ENCODE assay signal across 15 mouse cellular contexts in the genomic region with DNA sequence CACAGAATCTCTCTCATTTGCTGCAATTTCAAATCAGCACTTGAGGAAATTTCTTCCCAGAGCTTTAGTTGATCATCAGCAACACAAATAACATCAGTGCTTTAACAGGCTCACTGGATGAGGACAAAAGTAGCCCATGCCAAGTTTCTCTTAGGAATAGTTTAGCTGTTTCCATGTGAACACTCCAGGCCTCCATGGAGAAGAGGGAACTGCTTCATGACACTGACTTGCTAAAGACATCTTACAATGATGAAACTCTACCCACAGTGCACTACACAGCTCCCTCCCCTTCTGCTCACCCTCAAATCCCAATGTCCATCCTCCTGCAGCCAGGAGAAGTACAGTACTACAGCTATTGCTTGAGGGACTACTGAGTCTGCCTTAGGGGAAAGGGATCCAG.
"Had no signal": no experiment of that assay in that cellular context is flagged by ENCODE, and none has a peak within 500 bp of the region (broad histone marks: within the 10 kb centered on the region; RNA-seq: fewer than 3 reads in every experiment).

No protein-coding gene starts in this region.

- H3K36me3 ChIP-seq: limb, embryonic 10.5 days; limb, embryonic 13.5 days; liver, embryonic 12.5 days; liver, embryonic 15.5 days; neural tube, embryonic 12.5 days had no signal

- H3K4me1 ChIP-seq: limb, embryonic 10.5 days; limb, embryonic 13.5 days; liver, embryonic 12.5 days; liver, embryonic 15.5 days; neural tube, embryonic 12.5 days had no signal

- H3K9ac ChIP-seq: limb, embryonic 13.5 days; liver, embryonic 12.5 days; liver, embryonic 15.5 days; neural tube, embryonic 12.5 days had no signal

- H3K4me2 ChIP-seq: limb, embryonic 13.5 days; liver, embryonic 12.5 days; liver, embryonic 15.5 days; neural tube, embryonic 12.5 days had no signal

- DNase-seq: kidney, adult 2 months; kidney, postnatal 25 days; layer of hippocampus, adult 9-11 months; liver; lung, adult 18-20 months; thymus, adult 18-20 months; thymus, postnatal 36 days had no signal

- H3K27me3 ChIP-seq: limb, embryonic 13.5 days; liver, embryonic 12.5 days; liver, embryonic 15.5 days; neural tube, embryonic 12.5 days had no signal

- H3K27ac ChIP-seq: kidney, postnatal 0 days; layer of hippocampus, adult 2 months; limb, embryonic 10.5 days; limb, embryonic 13.5 days; liver, embryonic 12.5 days; liver, embryonic 15.5 days; macrophage; neural tube, embryonic 12.5 days had no signal

- ATAC-seq: liver, embryonic 12.5 days had no signal

- H3K9me3 ChIP-seq: limb, embryonic 10.5 days; limb, embryonic 13.5 days; liver, embryonic 12.5 days; liver, embryonic 15.5 days had no signal

- H3K4me3 ChIP-seq: layer of hippocampus, adult 2 months; limb, embryonic 10.5 days; limb, embryonic 13.5 days; liver, embryonic 12.5 days; liver, embryonic 15.5 days; neural tube, embryonic 12.5 days had no signal
